Mouse (Mus musculus): ENCODE results near the gene R3hdm4.

DNA sequence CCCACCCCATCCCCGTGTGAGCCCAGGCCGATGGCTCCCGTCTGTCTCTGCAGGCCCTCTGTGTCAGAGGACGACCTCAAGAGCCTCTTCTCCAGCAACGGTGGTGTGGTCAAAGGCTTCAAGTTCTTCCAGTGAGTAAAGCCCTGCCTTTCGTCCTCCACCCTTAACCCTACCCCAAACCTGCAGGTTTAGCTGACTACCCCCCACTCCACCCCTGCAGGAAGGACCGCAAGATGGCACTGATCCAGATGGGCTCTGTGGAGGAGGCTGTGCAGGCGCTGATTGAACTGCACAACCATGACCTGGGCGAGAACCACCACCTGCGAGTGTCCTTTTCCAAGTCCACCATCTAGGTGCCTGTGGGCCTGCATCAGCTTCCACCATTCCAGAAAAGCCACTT is 58.1 kb downstream of the R3hdm4 start:
- TF ChIP-seq POLR2A (IDR thresholded peaks at IDR 0.05; ENCODE audit: low read depth, low read length) (no peak), CTCF (IDR thresholded peaks at IDR 0.05; ENCODE audit: borderline replicate concordance, insufficient read depth, low read length) (no peak)

Measured in embryonic fibroblast, embryonic 13.5 days (primary cell).